Mouse (Mus musculus): ENCODE results near the gene Loxl1.

Gene Loxl1

GRCm38 (mm10) chr9:58312944-58313359 lies at the start of gene Loxl1:
Gene Loxl1 (minus strand): TSS chr9:58313186.
- DNase-seq (ENCODE audit: low read depth in 1 of 2, low spot score in 2 of 2) = no peak

GRCm38 (mm10) chr9:58361956-58362355 lies 49.0 kb upstream of the Loxl1 start:
- no peak for DNase-seq (ENCODE audit: low read depth in 1 of 2, low spot score in 2 of 2)

DNA sequence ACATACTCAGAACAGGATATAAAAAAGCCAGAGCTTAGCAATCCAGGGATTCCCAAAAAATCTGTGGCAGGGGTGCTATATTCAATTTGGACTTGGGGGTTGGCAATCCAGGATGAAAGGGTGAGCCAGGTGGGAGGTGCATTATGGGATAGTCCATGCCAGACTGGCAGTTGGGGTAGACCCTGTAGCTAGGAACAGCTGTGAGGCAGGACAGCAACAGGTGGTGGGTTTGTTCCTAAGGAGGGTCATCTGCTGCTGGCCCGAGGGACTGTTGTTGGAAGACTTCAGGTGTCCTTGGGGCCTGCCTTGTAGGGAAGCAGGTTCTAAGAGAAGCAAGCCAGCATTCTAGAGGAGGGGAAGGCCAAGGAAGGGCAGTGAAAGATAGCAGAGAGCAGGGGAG lies 48.4 kb upstream of the Loxl1 start:
- DNase-seq (ENCODE audit: low read depth in 1 of 2, low spot score in 2 of 2) = no peak

DNA sequence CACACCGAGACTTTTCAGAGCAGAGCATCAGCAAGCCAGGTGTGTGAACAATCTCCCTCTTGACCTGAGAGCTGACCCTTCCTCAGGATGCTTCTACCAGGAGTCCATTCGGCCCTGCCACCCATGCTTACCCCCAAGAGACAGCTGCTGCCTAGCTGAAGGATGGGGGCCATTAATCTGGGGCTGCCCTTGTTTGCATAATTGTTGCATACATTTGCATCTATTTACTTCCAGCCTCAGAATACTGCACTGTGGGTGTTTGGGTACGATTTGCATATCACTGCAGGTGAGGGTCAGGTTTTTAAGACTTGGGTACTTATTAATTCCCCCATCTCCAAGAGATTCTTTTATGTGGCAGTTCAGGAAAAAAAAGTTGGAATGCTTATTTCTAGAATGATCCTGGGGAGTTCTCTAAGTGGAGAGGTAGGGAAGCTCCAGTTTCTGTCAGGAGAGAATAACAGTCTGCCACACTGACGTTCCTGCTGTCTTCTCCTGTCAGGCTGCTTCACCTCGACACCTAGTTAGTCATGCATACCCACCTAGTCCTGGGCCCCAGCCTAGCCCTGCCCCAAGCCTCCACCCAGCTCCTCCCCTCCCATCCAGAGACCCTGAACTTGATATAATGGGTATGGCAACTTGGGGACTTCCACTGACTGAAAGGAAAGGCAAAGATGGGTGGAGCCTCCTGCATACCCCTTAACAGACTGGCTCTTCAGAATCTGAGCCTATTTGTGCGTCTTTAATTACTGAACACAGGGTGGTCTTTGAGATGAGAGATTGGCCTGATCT lies 42.5 kb upstream of the Loxl1 start:
- DNase-seq (ENCODE audit: low read depth in 1 of 2, low spot score in 2 of 2) = no peak

DNA sequence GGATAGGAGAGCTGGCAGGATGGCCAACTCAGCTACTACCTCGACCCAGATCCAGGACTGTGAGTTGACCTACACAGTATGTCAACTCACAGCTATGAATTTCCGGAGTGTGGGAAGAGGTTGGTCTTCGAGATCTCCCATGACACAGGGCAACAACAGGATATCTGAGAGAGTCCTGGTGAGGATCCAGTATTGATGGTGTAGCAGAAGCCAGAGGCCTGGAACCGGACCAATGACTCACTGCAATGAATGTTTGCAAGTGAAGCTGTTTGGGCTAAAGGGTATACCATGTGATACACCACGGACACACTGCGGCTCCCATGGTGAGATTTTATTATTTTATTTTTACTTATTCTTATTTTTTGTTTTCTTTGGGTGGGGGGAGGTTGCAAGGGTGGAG lies 41.7 kb upstream of the Loxl1 start:
- DNase-seq (ENCODE audit: low read depth in 1 of 2, low spot score in 2 of 2) = no peak

DNA sequence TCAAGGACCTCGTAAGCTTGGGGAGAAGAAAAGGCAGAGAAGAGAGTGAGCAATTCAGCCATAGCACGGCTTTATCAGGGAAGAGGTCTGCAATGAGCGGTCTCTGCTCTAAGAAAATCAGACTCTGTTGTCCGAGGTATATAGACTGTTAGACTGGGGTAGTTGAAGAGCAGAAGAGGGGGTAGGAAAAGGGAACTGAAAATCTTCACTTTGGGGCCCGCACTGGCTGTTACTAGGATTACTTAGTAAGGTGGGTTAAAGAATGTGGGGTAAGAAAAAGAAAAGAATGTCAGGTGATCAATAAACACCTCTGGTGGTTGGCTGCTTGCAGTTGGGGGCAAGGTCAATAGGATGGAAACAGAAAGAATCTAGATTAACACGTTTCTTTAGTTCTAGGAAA lies 40.2 kb upstream of the Loxl1 start:
- DNase-seq (ENCODE audit: low read depth in 1 of 2, low spot score in 2 of 2) = no peak

- no peak for DNase-seq (ENCODE audit: low read depth in 1 of 2, low spot score in 2 of 2)
Measured at GRCm38 (mm10) chr9:58347795-58348194, 34.8 kb upstream of the Loxl1 start.

GRCm38 (mm10) chr9:58346498-58346897 lies 33.5 kb upstream of the Loxl1 start:
- DNase-seq (ENCODE audit: low read depth in 1 of 2, low spot score in 2 of 2) = no peak

GRCm38 (mm10) chr9:58345963-58346362 lies 33.0 kb upstream of the Loxl1 start:
- no peak for DNase-seq (ENCODE audit: low read depth in 1 of 2, low spot score in 2 of 2)

GRCm38 (mm10) chr9:58341795-58342194 lies 28.8 kb upstream of the Loxl1 start:
- DNase-seq (ENCODE audit: low read depth in 1 of 2, low spot score in 2 of 2) = no peak

- no peak for DNase-seq (ENCODE audit: low read depth in 1 of 2, low spot score in 2 of 2)
Measured at GRCm38 (mm10) chr9:58336650-58337281, 23.8 kb upstream of the Loxl1 start.

- no peak for DNase-seq (ENCODE audit: low read depth in 1 of 2, low spot score in 2 of 2)
Measured at GRCm38 (mm10) chr9:58331276-58331675, 18.3 kb upstream of the Loxl1 start.

DNA sequence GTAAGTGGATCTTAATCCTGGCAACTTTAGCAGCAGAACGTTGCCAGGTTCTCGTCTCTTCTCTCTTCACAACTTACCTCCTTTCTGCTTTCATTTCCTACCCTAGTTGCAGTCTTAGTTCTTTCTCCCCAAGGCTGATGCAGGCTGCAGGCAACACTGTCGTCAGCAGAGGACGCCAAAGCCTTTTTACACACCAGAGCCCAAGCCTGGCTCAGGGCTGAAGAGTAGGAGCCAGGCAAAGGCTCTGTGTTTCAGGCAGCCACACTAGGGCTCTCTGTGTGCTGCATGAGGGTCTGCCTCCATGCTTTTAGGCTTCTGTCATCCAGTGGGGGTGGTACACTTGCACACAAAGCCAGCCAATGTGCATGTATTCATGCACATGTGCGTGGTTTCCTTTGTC lies 17.3 kb upstream of the Loxl1 start:
- DNase-seq (ENCODE audit: low read depth in 1 of 2, low spot score in 2 of 2) = no peak

GRCm38 (mm10) chr9:58327382-58327781 lies 14.4 kb upstream of the Loxl1 start:
- DNase-seq (ENCODE audit: low read depth in 1 of 2, low spot score in 2 of 2) = no peak

DNA sequence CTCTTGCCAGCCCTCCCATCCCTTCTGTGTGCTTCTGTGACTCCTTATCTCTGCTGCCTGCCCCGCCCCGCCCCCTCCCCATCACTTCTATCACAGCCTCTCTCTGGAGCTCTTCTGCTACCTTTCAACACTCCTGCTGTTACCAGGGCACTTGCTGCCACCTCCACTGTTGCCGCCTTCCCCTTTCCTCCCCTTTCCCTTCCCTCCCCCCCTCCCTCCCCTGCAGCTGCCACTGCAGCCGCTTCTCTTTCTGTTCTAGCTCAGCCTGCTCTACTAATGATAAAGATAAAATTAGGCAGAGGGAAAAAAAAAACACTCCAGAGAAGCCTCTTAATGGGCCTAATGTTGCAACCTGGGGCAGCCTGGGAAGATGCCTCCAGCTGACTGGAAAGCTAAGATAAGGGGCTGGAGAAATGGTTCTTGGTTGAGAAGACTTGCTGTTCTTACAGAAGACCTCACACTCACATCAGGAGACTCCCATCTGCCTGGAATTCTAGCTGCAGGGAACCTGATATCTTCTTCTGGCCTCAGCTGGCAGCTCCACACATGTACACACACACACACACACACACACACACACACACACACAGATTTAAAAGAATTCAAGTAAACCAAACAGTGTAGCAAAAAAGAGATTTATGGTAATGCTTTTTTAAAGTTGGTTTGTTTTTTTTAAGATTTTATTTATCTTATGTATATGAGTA lies 13.6 kb upstream of the Loxl1 start:
- DNase-seq (ENCODE audit: low read depth in 1 of 2, low spot score in 2 of 2) = no peak

GRCm38 (mm10) chr9:58321681-58322080 lies 8.7 kb upstream of the Loxl1 start:
- DNase-seq (ENCODE audit: low read depth in 1 of 2, low spot score in 2 of 2) = no peak

DNA sequence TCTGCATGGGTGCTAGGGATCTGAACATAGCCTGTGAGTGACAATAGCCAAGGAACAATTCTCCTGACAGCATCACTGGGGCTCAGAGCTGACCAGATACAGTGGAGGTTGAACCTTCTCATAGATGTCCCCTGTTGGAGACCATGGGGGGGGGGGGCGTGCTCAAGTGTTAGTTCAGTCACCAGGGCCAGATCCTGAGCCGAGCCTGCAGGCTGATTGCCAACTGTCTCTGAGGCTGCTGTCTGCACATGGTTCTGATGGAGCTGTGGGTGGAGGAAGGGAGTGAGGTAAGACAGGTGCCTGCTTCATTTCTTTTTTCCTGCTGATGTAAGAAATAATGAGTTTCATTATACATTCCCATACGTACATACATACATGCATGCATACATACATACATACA lies 5.3 kb upstream of the Loxl1 start:
- no peak for DNase-seq (ENCODE audit: low read depth in 1 of 2, low spot score in 2 of 2)

- no peak for DNase-seq (ENCODE audit: low read depth in 1 of 2, low spot score in 2 of 2)
Measured at GRCm38 (mm10) chr9:58317381-58317780, 4.4 kb upstream of the Loxl1 start.

DNA sequence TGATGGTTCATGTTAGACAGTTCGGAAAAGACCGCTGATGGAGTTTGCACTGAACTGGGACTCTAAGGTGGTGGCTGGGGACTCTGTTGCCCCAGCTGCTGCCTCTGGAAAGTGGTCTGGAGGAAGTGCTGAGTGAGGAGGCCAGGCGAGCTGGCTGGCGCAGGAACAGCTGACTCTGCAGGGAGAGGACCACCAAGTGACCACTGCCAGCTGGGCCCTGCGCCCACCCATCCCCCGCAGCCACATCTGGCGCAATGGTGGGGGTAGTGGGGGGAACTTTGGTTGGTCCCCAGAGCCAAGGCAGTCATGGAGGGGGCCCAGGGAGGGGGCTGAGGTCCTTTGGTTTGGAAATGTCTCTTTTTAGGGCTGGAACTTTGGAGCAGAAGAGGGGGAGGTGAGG lies 3.8 kb upstream of the Loxl1 start:
- no peak for DNase-seq (ENCODE audit: low read depth in 1 of 2, low spot score in 2 of 2)

- DNase-seq (ENCODE audit: low read depth in 1 of 2, low spot score in 2 of 2) = no peak
Measured at GRCm38 (mm10) chr9:58315850-58316249, 2.9 kb upstream of the Loxl1 start.

DNA sequence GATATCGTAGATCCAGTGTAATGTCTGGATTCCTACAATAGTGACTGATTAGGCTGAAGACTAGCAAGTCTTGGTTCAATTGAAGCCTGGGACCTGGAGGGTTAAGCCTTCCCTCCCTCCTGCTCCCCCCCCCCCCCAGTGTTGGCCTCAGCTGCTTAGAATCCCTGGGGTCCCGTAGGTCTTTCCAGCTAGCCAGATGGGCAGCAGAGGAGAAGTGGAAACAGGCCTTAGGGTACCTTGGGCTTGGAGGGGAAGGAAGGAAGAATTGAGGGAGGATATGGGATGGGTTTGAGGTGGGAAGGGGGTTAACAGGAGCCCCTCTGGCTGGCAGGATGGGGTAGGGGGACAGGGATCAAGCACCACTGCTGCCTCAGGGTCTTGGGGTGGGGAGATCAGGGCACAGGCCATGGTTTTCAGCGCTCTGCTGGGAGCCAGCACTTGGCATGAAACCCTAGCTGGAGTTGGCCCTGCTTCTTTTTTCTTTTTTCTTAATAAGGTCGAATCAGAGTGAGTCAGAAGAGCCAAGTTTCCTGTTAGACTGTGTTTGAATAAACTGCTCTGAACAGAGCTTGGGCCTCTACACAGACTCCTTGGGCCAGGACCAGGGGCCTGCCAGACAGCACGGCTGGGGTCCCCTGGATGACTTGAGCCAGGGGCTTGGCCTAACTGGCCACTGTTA lies 1.8 kb upstream of the Loxl1 start:
- no peak for DNase-seq (ENCODE audit: low read depth in 1 of 2, low spot score in 2 of 2)
